ENCODE assay signal across 8 mouse cellular contexts in the genomic region with DNA sequence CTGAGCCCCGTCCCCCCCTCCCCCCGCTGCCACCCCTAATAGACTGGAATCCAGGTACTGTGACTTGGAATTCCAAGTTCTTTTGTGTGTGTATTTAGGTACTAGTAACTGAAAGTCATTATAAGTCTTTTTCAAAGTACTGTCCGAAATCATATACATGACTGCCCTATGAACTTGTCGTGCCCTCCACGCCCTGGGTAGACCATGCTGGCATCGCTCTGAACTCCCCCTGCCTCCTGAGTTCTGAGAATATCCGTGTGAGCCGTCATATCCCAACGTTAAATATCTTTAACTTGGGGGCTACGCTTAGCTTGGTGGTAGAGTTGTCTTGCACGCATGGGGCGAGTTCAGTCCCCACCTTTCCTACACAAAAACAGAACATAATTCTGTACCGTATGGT. TPM values are rescaled to one million over a fixed set of nuclear protein-coding genes. Genes with fewer than 3 reads are reported as not detected.
DNase-seq lines count a peak whose midpoint lies in the region; ATAC-seq and TF ChIP-seq lines count a peak whose summit lies in the region.

No protein-coding gene starts in this region.

- no peak for ATAC-seq in heart, embryonic 13.5 days (ENCODE audit: extremely low read depth, insufficient number of reproducible peaks, low FRiP score, low TSS enrichment)
- no peak for ATAC-seq in heart, postnatal 0 days (ENCODE audit: insufficient read depth, low read depth)

- H3K27ac ChIP-seq in heart, embryonic 13.5 days (replicated peaks): no peak overlapping the region; the same call in 1 of the 2 replicates
- H3K27ac ChIP-seq in ES-E14 (ENCODE audit: insufficient read depth, low read depth, low read length, poor library complexity, severe bottlenecking): no peak overlapping the region; the same call in 1 of the 2 replicates
- H3K27ac ChIP-seq in heart, postnatal 0 days (ENCODE audit: low read depth): peak overlapping the region; percentile 88
- peak overlapping the region; percentile 98 for H3K27ac ChIP-seq in midbrain, embryonic 10.5 days (replicated peaks)

- TF ChIP-seq CTCF in heart, postnatal 0 days (IDR thresholded peaks at IDR 0.05; ENCODE audit: low read depth): no peak

- peaks cover 12% of the 10 kb centered on the region for H3K4me1 ChIP-seq in heart, embryonic 13.5 days
- peaks cover 0 to 5% of the 10 kb centered on the region in 2 experiments; a peak in 1 of 4 replicates for H3K4me1 ChIP-seq in ES-E14 (ENCODE audit: control insufficient read depth in 2 of 2, insufficient read depth in 2 of 2, low read length in 2 of 2, poor library complexity in 1 of 2)
- peaks cover 6% of the 10 kb centered on the region; the same call in 1 of the 2 replicates for H3K4me1 ChIP-seq in heart, postnatal 0 days (ENCODE audit: control insufficient read depth, insufficient read depth)
- H3K4me1 ChIP-seq in midbrain, embryonic 10.5 days: peaks cover 12% of the 10 kb centered on the region

- peak overlapping the region; percentile 83 for H3K4me3 ChIP-seq in heart, embryonic 13.5 days
- H3K4me3 ChIP-seq in ES-E14 (ENCODE audit: insufficient read depth in 1 of 2, low read depth in 1 of 2, low read length in 2 of 2, poor library complexity in 1 of 2, severe bottlenecking in 1 of 2): peak overlapping the region; percentile 70 to 77
- peak overlapping the region; percentile 64 for H3K4me3 ChIP-seq in heart, postnatal 0 days (ENCODE audit: low read depth, low read length)
- peak overlapping the region; percentile 88 for H3K4me3 ChIP-seq in midbrain, embryonic 10.5 days

- H3K27me3 ChIP-seq in heart, embryonic 13.5 days (replicated peaks): no peaks in the 10 kb centered on the region
- no peaks in the 10 kb centered on the region for H3K27me3 ChIP-seq in heart, postnatal 0 days (ENCODE audit: control insufficient read depth, insufficient read depth, low read length)
- H3K27me3 ChIP-seq in midbrain, embryonic 10.5 days (ENCODE audit: low read depth, poor library complexity, severe bottlenecking): no peaks in the 10 kb centered on the region

- 48% methylated on average over 13 of the region's 13 CpGs for WGBS in heart, embryonic 13.5 days
- 53% methylated on average over 13 of the region's 13 CpGs for WGBS in heart, postnatal 0 days
- WGBS in midbrain, embryonic 10.5 days: 52% methylated on average over 13 of the region's 13 CpGs

- peak overlapping the region; percentile 86 for H3K4me2 ChIP-seq in heart, embryonic 13.5 days
- peak overlapping the region; percentile 80 for H3K4me2 ChIP-seq in heart, postnatal 0 days (ENCODE audit: low read depth, low read length)

- H3K9me3 ChIP-seq in heart, embryonic 13.5 days: no peaks in the 10 kb centered on the region
- H3K9me3 ChIP-seq in ES-E14 (ENCODE audit: control insufficient read depth, insufficient read depth, low read depth, low read length): no peaks in the 10 kb centered on the region
- no peaks in the 10 kb centered on the region for H3K9me3 ChIP-seq in heart, postnatal 0 days (replicated peaks; ENCODE audit: control insufficient read depth, low read length)
- no peaks in the 10 kb centered on the region for H3K9me3 ChIP-seq in midbrain, embryonic 10.5 days (replicated peaks)

- DNase-seq in heart, adult 8-10 months (ENCODE audit: low spot score): no peak
- no peak for DNase-seq in ES-E14 (ENCODE audit: low read depth, low spot score)
- DNase-seq in heart, postnatal 0 days (ENCODE audit: low spot score): no peak
- no peak for DNase-seq in midbrain, embryonic 10.5 days (ENCODE audit: low spot score)
- no peak for DNase-seq in embryo, embryonic 11 days
- no peak for DNase-seq in frontal cortex, postnatal 14 days (ENCODE audit: low spot score in 2 of 2)
- no peak for DNase-seq in lung, postnatal 4 days

- in situ Hi-C loops in ES-E14 (cut with MboI; ENCODE audit: low sequenced_read_pairs in 2 of 2, unreplicated experiment in 2 of 2): no loop called here

- H3K9ac ChIP-seq in heart, embryonic 13.5 days: peak overlapping the region; percentile 97
- peak overlapping the region; percentile 94 for H3K9ac ChIP-seq in ES-E14 (ENCODE audit: insufficient read depth, low read depth, low read length, poor library complexity, severe bottlenecking)
- peak overlapping the region; percentile 77 for H3K9ac ChIP-seq in heart, postnatal 0 days (replicated peaks; ENCODE audit: low read depth, low read length)

- peaks cover 37% of the 10 kb centered on the region for H3K36me3 ChIP-seq in heart, embryonic 13.5 days
- H3K36me3 ChIP-seq in ES-E14 (ENCODE audit: control insufficient read depth, insufficient read depth, low read length, poor library complexity, severe bottlenecking): peaks cover 8% of the 10 kb centered on the region
- H3K36me3 ChIP-seq in heart, postnatal 0 days (replicated peaks; ENCODE audit: control insufficient read depth, insufficient read depth, low read length): peaks cover 25% of the 10 kb centered on the region
- peaks cover 38% of the 10 kb centered on the region for H3K36me3 ChIP-seq in midbrain, embryonic 10.5 days

- TF ChIP-seq EP300 in heart, postnatal 0 days (IDR thresholded peaks at IDR 0.05; ENCODE audit: low read depth): no peak

TF ChIP-seq in ES-E14, 5 proteins besides CTCF, POLR2A, EP300 and RAD21:
- TF ChIP-seq ZC3H11A (IDR thresholded peaks at IDR 0.05; ENCODE audit: borderline replicate concordance, low read depth, low read length): no peak
- no peak for TF ChIP-seq HCFC1 (IDR thresholded peaks at IDR 0.05; ENCODE audit: borderline replicate concordance, insufficient read depth, low read length)
- no peak for TF ChIP-seq MAFK (IDR thresholded peaks at IDR 0.05; ENCODE audit: insufficient read depth, low read depth, low read length)
- TF ChIP-seq ZNF384 (IDR thresholded peaks at IDR 0.05; ENCODE audit: low read depth, low read length): no peak
- no peak for TF ChIP-seq CHD2 (IDR thresholded peaks at IDR 0.05; ENCODE audit: low read depth, low read length)
TF ChIP-seq in ES-E14: peak in this region for 0.

RNA-seq across cellular contexts. Expression of gene Ccdc62, which starts 0.7 kb away (rescaled TPM):
- polyA plus RNA-seq in heart, embryonic 13.5 days (2015; fragmentation: Nextera tagmentation; extraction: Ambion mirVana): 3.7 TPM in 2 replicates
- 1 to 10 TPM in 3 of 4 experiments, under 1 TPM in 1; 0.60 to 3.8 (median 2.0) TPM for total RNA-seq in heart, adult 8-10 months (2022)
- total RNA-seq in ES-E14 (2012; rRNA removed): 5.3 and 6.3 TPM in 2 replicates
- total RNA-seq in heart, postnatal 0 days (2014; rRNA removed; ENCODE audit: low replicate concordance): 2.0 and 11.5 TPM in 2 replicates
- polyA plus RNA-seq in heart, postnatal 0 days (2015; fragmentation: Nextera tagmentation; extraction: Ambion mirVana): 5.8 and 7.0 TPM in 2 replicates
- 4.7 and 5.7 TPM in 2 replicates for polyA plus RNA-seq in midbrain, embryonic 10.5 days (2016; fragmentation: Nextera tagmentation; extraction: Ambion mirVana)

RNA-seq across cellular contexts. Expression of gene Gm43518, which starts 3.9 kb away (rescaled TPM):
- 1.3 and 2.9 TPM in 2 replicates for polyA plus RNA-seq in heart, embryonic 13.5 days (2015; fragmentation: Nextera tagmentation; extraction: Ambion mirVana)
- total RNA-seq in heart, adult 8-10 months (2022): under 1 TPM in 1 of 4 experiments, not detected in 3; 0.92 TPM
- total RNA-seq in ES-E14 (2012; rRNA removed): 1.3 TPM in 1 of 2 replicates, not detected in the other
- total RNA-seq in heart, postnatal 0 days (2014; rRNA removed; ENCODE audit: low replicate concordance): not detected in 2 replicates
- polyA plus RNA-seq in heart, postnatal 0 days (2015; fragmentation: Nextera tagmentation; extraction: Ambion mirVana): 1.6 and 1.8 TPM in 2 replicates
- polyA plus RNA-seq in midbrain, embryonic 10.5 days (2016; fragmentation: Nextera tagmentation; extraction: Ambion mirVana): 1.9 and 3.4 TPM in 2 replicates

RNA-seq across cellular contexts. Expression of gene Denr, which starts 24.2 kb away (rescaled TPM):
- 81.9 and 97.3 TPM in 2 replicates for polyA plus RNA-seq in heart, embryonic 13.5 days (2015; fragmentation: Nextera tagmentation; extraction: Ambion mirVana)
- total RNA-seq in heart, adult 8-10 months (2022): 10 to 100 TPM; 45.9 to 52.4 (median 50.6) TPM
- total RNA-seq in ES-E14 (2012; rRNA removed): 59.5 and 78.2 TPM in 2 replicates
- 5.4 and 5.9 TPM in 2 replicates for total RNA-seq in heart, postnatal 0 days (2014; rRNA removed; ENCODE audit: low replicate concordance)
- polyA plus RNA-seq in heart, postnatal 0 days (2015; fragmentation: Nextera tagmentation; extraction: Ambion mirVana): 110 and 112 TPM in 2 replicates
- 159 and 186 TPM in 2 replicates for polyA plus RNA-seq in midbrain, embryonic 10.5 days (2016; fragmentation: Nextera tagmentation; extraction: Ambion mirVana)

RNA-seq across cellular contexts. Expression of gene Hip1r, which starts 42.3 kb away (rescaled TPM):
- 4.7 and 5.6 TPM in 2 replicates for polyA plus RNA-seq in heart, embryonic 13.5 days (2015; fragmentation: Nextera tagmentation; extraction: Ambion mirVana)
- total RNA-seq in heart, adult 8-10 months (2022): 10 to 100 TPM; 11.5 to 15.5 (median 13.7) TPM
- total RNA-seq in ES-E14 (2012; rRNA removed): 9.7 and 20.8 TPM in 2 replicates
- total RNA-seq in heart, postnatal 0 days (2014; rRNA removed; ENCODE audit: low replicate concordance): 16.3 and 29.2 TPM in 2 replicates
- polyA plus RNA-seq in heart, postnatal 0 days (2015; fragmentation: Nextera tagmentation; extraction: Ambion mirVana): 9.3 and 11.9 TPM in 2 replicates
- 6.6 and 9.2 TPM in 2 replicates for polyA plus RNA-seq in midbrain, embryonic 10.5 days (2016; fragmentation: Nextera tagmentation; extraction: Ambion mirVana)

RNA-seq across cellular contexts. Expression of gene Hcar1, which starts 51.3 kb away (rescaled TPM):
- 0.10 and 0.20 TPM in 2 replicates for polyA plus RNA-seq in heart, embryonic 13.5 days (2015; fragmentation: Nextera tagmentation; extraction: Ambion mirVana)
- under 1 TPM; 0.31 to 0.52 (median 0.42) TPM for total RNA-seq in heart, adult 8-10 months (2022)
- total RNA-seq in ES-E14 (2012; rRNA removed): not detected in 2 replicates
- 5.3 TPM in 1 of 2 replicates, not detected in the other for total RNA-seq in heart, postnatal 0 days (2014; rRNA removed; ENCODE audit: low replicate concordance)
- 0.18 and 0.19 TPM in 2 replicates for polyA plus RNA-seq in heart, postnatal 0 days (2015; fragmentation: Nextera tagmentation; extraction: Ambion mirVana)
- not detected in 2 replicates for polyA plus RNA-seq in midbrain, embryonic 10.5 days (2016; fragmentation: Nextera tagmentation; extraction: Ambion mirVana)

Comparison
In these comparisons a context has a peak if more than half of its experiments do, and no peak if none do; other contexts are left out.
1. H3K27ac ChIP-seq: peak in heart, postnatal 0 days (single experiment) and midbrain, embryonic 10.5 days (single experiment); none in heart, embryonic 13.5 days (single experiment) and ES-E14 (single experiment).
2. Peak in every context shown above with its lines, with median percentiles within 50 percentile points of each other: H3K4me3 ChIP-seq and H3K9ac ChIP-seq.